Mouse (Mus musculus) bone marrow macrophage, adult 2 months (primary cell): Measurements from ENCODE around the gene Atl1. TPM values are rescaled to one million over a fixed set of nuclear protein-coding genes. Genes with fewer than 3 reads are reported as not detected.

Experiments
- H3K27ac ChIP-seq: 2 replicates; pipeline ENCODE4 v1.5.1; 2012; ENCODE audit warnings: low read depth, low read length; ENCODE audit not compliant: insufficient read depth
- H3K4me1 ChIP-seq: 2 replicates; pipeline ENCODE4 v1.6.1; 2012; ENCODE audit warnings: low read length; ENCODE audit not compliant: control insufficient read depth, insufficient read depth
- H3K4me3 ChIP-seq: 2 replicates; pipeline ENCODE4 v1.5.1; 2012; ENCODE audit warnings: mild to moderate bottlenecking, low read length, moderate library complexity; ENCODE audit not compliant: insufficient read depth
- CTCF ChIP-seq: IDR thresholded peaks from 2 replicates; pipeline ENCODE4 v1.5.1; 2012; ENCODE audit warnings: low read depth, mild to moderate bottlenecking, low read length, moderate library complexity
- POLR2A ChIP-seq: IDR thresholded peaks from 2 replicates; pipeline ENCODE4 v1.6.1; 2012; ENCODE audit warnings: mild to moderate bottlenecking, low read depth, low read length, borderline replicate concordance
- polyA plus RNA-seq: library from polyadenylated mRNA; stranded (reverse); fragments of >200 nt; gene quantifications from 2 replicates; pipeline ENCODE4 v1.2.4, GENCODE M21; 2012; ENCODE audit not compliant: missing spikeins, insufficient read depth, insufficient read length

Atl1 gene
- polyA plus RNA-seq, 1 experiment = 0.84 TPM

GRCm38 (mm10) chr12:69855641-69856300 is 36.6 kb upstream of the Atl1 start:
- Histone ChIP-seq H3K4me3 (no peak overlapping the region), H3K27ac (no peak overlapping the region), H3K4me1 (0 out of 2 replicates have a peak, but pooled peaks cover 2% of the 10 kb centered on the region)
- TF ChIP-seq POLR2A = no peak
- TF ChIP-seq CTCF = no peak

GRCm38 (mm10) chr12:69856398-69856797 is 36.0 kb upstream of the Atl1 start:
- Histone ChIP-seq H3K4me1 (0 out of 2 replicates have a peak, but pooled peaks cover 2% of the 10 kb centered on the region), H3K27ac (no peak overlapping the region), H3K4me3 (no peak overlapping the region)
- no peak for TF ChIP-seq CTCF
- no peak for TF ChIP-seq POLR2A

- Histone ChIP-seq H3K4me1 (0 out of 2 replicates have a peak, but pooled peaks cover 2% of the 10 kb centered on the region), H3K4me3 (no peak overlapping the region), H3K27ac (no peak overlapping the region)
- no peak for TF ChIP-seq CTCF
- no peak for TF ChIP-seq POLR2A
Observed at GRCm38 (mm10) chr12:69857597-69857996, 34.8 kb upstream of the Atl1 start.

DNA sequence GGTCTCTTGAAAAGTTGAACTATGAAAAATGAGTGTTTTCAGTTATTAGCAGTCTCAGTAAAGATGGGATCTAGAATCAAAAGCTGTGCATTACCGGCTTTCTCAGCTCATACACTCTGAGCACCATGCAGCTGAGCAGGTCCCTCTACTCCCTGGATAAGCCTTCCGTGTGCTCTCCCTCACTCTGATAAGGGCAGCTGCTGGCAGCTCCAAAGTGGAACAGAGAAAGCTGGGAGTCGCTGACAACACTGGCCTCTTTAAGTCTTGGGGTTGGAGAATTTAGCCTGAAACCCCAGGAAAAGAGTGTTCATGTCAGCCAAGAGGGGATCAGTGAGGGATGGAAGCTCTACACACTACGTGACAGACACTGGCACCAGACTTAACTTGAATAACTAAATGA is 33.6 kb upstream of the Atl1 start:
- Histone ChIP-seq H3K4me3 (no peak overlapping the region), H3K4me1 (peaks cover 7% of the 10 kb centered on the region), H3K27ac (no peak overlapping the region)
- TF ChIP-seq POLR2A = no peak
- no peak for TF ChIP-seq CTCF

GRCm38 (mm10) chr12:69863505-69863904 is 28.9 kb upstream of the Atl1 start:
- no peak overlapping the region for H3K27ac ChIP-seq
- TF ChIP-seq POLR2A = no peak
- TF ChIP-seq CTCF = no peak
- H3K4me1 ChIP-seq = peaks cover 18% of the 10 kb centered on the region

DNA sequence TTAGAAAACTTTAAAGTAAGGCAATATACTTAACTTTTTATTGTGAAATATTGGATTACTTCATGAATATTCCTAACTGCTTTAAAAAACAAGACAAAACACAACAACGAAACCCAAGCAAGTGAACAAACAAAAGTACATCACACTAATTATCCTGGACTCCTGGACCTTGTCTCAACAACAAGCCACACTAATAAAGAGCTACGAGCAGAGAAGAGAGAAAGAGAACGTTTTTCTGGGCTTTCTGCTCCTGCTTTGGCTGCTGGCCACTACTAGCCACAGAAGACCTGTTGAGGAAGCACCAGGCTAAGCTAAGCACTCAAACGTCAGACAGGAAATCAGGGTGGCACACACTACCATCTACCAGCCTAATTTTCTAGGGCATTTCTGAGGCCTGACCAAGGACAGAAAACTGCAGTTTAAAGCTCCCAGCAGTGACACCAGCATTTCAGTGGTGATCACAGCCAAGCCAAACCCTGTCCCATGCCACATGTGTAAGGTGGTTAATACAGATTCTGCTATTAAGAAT is 28.2 kb upstream of the Atl1 start:
- Histone ChIP-seq H3K4me3 (no peak overlapping the region), H3K27ac (no peak overlapping the region), H3K4me1 (peaks cover 18% of the 10 kb centered on the region)
- TF ChIP-seq POLR2A (no peak), CTCF (no peak)

More at GRCm38 (mm10) chr12:69863505-69863904, 28.9 kb upstream of the Atl1 start:
- no peak overlapping the region for H3K4me3 ChIP-seq

- Histone ChIP-seq H3K4me3 (no peak overlapping the region), H3K27ac (no peak overlapping the region), H3K4me1 (peaks cover 27% of the 10 kb centered on the region)
- TF ChIP-seq POLR2A (no peak), CTCF (no peak)
Observed at GRCm38 (mm10) chr12:69867338-69867737, 25.1 kb upstream of the Atl1 start.

DNA sequence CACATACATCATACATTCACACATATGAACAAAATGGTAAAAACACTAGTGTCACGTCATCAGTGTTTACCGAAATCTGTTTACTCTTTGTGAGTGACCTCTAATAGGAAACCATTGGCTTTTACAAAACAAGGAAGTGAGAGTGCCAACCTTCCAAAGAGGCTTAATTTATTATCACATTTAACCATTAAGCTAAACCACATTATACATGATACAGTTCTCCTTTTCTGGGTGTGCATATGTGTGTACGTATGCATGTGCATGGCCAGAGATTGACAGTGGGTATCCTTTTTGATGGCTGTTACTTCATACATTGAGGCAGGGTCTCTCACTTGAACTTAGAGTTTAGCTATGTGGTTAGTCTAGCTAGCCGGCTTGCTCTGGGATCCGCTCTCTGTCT is 20.8 kb upstream of the Atl1 start:
- Histone ChIP-seq H3K27ac (no peak overlapping the region), H3K4me1 (peaks cover 11% of the 10 kb centered on the region), H3K4me3 (no peak overlapping the region)
- TF ChIP-seq CTCF = no peak
- TF ChIP-seq POLR2A = no peak

GRCm38 (mm10) chr12:69877842-69878363 is 14.5 kb upstream of the Atl1 start:
- Histone ChIP-seq H3K27ac (no peak overlapping the region), H3K4me3 (no peak overlapping the region), H3K4me1 (no peaks in the 10 kb centered on the region)
- TF ChIP-seq POLR2A = no peak
- TF ChIP-seq CTCF = no peak

- Histone ChIP-seq H3K27ac (no peak overlapping the region), H3K4me3 (no peak overlapping the region), H3K4me1 (peaks cover 3% of the 10 kb centered on the region; the same call in 1 of the 2 replicates)
- TF ChIP-seq POLR2A (no peak), CTCF (no peak)
Observed at GRCm38 (mm10) chr12:69879172-69879665, 13.2 kb upstream of the Atl1 start.

DNA sequence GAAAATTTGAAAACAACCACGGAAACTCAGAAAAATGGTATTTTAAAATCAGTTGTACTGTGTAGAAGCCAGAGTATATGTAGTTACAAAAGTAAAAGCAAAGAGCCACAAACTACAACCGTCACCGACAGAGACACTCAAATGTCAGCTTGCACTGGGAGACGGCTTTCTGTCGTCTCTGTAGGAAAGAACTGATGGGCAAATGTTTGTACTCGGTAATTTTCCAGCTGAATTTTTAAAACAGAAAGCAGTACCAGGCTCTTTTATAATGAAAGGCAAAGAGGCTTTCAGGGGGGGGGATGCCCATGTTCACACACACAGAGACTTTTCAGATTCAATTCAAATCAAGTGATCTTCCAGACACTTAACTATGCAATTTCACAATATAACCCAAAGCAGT is 12.7 kb upstream of the Atl1 start:
- H3K4me1 ChIP-seq = peaks cover 4% of the 10 kb centered on the region; the same call in 1 of the 2 replicates
- H3K4me3 ChIP-seq = no peak overlapping the region
- TF ChIP-seq POLR2A (no peak), CTCF (no peak)
- no peak overlapping the region for H3K27ac ChIP-seq
